Mouse (Mus musculus): ENCODE measurements at regions not wholly inside any gene's neighbourhood (a gene's known extent, or its start where the extent isn't known, plus 50 kb on each side); places are given as distances from the start of the nearest gene placed in this dataset.

DNA sequence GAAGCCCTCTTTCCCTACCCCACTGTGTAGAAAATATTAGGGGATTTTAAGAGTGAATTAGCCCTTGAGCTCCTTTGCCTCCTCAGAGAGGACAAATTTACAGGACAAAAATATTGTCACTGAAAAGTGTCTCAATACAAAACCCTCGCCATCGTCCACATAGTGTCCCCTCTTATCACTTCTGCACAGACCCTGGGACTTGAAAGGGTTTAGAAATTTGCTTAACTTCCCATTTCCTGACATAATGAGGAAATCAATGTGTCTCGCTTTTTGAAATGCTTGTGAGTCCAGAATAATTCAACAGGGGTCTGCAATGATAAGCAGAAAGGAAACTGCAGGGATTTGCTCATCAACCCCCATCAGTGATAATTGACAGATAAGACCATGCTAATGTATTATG is 708.5 kb upstream of the Pfkp start:
- TF ChIP-seq CTCF (IDR thresholded peaks at IDR 0.05; ENCODE audit: low read depth) (no peak), EP300 (IDR thresholded peaks at IDR 0.05; ENCODE audit: low read depth) (no peak)

Measured in liver, postnatal 0 days (tissue).